Mouse (Mus musculus) T-helper 1 cell (primary cell): ENCODE data around the gene Stx2.

Experiments used
- in situ Hi-C: fragments of 300-600 bp; cut with MboI, MseI; formaldehyde crosslinking; loops from one replicate; pipeline ENCODE4 v1.15.1; 2025; ENCODE audit warnings: high pct_unique_total_duplicates

The Stx2 gene

DNA sequence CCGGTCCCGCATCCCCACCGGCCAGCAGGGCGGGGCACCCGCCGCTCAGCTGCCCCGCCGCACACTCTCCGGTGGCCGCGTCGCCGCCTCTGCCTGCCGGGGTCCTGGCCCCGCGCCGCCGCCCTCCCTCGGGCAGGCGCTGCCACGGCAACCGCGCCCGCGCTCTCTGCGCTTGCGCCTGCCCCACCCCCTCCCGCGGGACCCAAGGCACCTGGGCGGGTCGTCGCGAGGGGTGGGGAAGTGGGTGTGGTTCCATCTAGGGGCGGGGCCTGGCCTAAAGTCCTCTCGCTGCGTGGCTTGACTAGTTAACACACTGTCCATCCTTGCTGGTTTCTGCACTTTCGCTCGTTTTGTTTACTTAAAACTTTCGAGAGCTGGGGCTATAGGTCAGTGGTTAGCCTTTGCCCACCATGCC lies at the start of gene Stx2:
Gene Stx2, minus strand, starts transcription at position 163 of the 415 bp plus-strand sequence.
- in situ Hi-C loops = loop anchor here (10.0 kb wide), 1 partner anchor 1394 kb away; no protein-coding TSS in a partner anchor

GRCm38 (mm10) chr5:129054675-129055284 lies 46.4 kb upstream of the Stx2 start:
- in situ Hi-C loops = loop anchor here (25.0 kb wide), 1 partner anchor 808 kb away; no protein-coding TSS in a partner anchor

- in situ Hi-C loops = loop anchor here (25.0 kb wide), 1 partner anchor 810 kb away; no protein-coding TSS in a partner anchor
These were observed 44.4 kb upstream of the Stx2 start for GRCm38 (mm10) chr5:129052636-129053355.

DNA sequence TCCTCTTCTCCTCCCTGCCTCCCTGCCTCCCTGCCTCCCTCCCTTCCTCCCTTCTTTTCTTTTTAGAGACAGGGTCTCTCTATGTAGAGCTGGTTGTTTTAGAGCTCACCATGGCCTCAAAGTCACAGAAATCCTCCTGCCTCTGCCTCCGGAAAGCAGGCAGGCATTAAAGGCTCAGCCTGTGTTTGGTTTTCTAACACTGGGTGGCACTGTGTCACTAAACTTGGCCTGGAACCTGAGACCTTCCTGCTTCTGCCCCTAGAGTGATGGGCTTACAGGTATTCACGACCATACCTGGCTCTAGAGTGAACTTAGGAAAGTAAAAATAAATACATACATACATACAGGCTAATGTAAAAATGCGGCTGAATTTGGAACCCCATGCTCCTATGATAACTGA lies 43.5 kb upstream of the Stx2 start:
- in situ Hi-C loops = loop anchor here (25.0 kb wide), 1 partner anchor 810 kb away; no protein-coding TSS in a partner anchor

- in situ Hi-C loops = no loop called here
These were observed 41.0 kb upstream of the Stx2 start for GRCm38 (mm10) chr5:129049372-129049771.

DNA sequence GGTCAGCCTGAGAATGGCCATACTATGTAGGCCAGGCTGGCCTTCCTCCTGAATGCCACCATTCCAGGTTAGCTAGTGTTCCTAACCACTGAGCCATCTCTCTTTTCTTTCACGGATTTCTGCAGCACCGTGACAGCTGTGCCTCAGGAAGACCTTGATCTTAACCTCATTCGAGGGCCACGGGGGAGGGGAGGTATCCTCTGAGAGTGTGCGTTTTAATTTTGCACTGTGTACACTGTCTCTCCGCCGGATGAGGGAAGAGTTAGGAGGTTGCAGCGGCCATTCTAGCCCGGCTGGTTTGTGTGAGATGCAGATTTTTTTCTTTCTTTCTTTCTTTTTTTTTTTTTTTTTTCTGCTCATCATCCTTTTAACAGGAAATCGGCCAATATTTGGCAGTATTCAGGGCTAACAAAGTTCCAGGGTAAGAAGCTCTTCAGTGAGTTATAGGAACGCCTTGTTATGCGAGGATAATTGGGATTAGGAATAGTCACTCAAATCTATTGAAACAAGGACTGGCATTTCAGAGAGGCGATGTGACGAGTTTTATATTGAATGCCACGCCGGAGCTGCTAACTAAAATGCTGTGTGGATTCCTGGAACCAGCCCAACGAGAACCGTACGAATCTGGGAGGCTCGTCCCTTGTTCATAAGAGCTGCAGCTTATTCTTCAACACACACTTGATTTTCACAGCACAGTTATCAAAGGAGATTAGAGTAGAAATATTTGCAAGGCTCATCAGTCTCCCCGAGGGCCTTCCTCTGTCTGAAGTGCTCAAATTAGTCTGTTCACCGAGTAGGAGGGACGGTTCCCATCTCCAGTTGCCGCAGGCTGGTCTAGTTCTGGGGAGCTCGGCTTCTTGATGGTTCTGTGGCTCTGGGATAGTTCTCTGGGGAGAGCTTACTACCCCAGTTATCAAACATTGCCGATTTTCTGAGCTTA lies 37.5 kb upstream of the Stx2 start:
- in situ Hi-C loops = no loop called here

DNA sequence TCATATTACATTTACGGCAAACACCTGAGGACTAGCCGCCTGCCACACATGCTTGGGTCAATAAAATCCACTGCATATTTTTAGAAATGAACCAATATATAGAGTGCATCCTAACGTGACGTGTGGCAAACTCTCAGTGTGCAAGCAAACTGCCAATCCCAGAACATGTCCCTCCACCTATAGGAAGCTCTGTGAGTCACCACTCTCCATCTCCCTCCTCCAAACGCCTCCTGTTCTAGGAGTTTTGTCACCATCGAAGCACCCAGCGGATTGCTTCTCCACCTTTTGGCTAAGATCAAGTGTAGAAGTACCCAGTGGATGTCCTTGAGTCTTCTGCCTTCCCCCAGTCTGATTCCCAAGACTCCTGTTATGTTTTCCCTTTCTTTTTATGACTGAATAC lies 29.4 kb upstream of the Stx2 start:
- in situ Hi-C loops = no loop called here

DNA sequence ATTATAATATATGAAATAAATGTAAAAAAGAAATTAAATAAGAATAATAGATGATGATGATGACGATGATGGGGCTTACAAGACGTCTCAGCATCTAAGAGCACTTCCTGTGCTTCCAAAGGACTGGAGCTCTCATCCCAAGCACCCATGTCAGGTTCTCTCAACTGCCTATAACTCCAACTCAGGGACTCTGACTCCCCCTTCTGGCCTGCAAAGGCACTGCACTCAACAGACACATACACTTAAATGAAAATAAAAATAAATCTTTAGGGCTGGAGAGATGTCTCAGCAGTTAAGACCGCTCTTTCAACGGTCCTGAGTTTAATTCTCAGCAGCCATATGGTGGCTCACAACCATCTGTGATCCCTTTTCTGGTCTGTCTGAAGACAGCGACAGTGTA lies 28.3 kb upstream of the Stx2 start:
- in situ Hi-C loops = no loop called here

GRCm38 (mm10) chr5:129029131-129029723 lies 20.9 kb upstream of the Stx2 start:
- in situ Hi-C loops = loop anchor here (10.0 kb wide), 2 partner anchors 556 to 756 kb away; partner anchors contain the start of genes Mmp17 and Psph

- in situ Hi-C loops = loop anchor here (10.0 kb wide), 2 partner anchors 558 to 758 kb away; partner anchors contain the start of genes Mmp17 and Psph
These were observed 18.3 kb upstream of the Stx2 start for GRCm38 (mm10) chr5:129026637-129027036.

DNA sequence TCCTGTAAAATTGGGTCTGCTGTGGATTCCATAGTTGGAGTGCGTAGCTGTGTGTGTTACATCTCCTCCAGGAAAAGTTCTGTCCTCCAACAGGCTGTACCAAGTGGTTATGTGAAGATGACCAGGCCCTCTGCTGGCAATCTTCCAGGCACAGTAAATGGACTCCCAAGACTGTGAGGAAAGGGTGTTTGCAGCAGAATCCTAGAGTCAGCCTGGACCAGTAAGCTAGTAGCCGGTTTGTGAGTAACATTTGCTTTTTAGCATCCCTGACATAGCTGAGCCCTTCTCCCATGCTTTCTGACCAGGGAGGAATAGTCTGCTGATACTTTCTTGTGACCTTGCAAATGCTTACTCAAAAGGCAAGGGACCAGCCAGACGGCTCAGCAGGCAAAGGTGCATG lies 17.8 kb upstream of the Stx2 start:
- in situ Hi-C loops = loop anchor here (10.0 kb wide), 2 partner anchors 559 to 759 kb away; partner anchors contain the start of genes Mmp17 and Psph

- in situ Hi-C loops = loop anchor here (10.0 kb wide), 2 partner anchors 559 to 759 kb away; partner anchors contain the start of genes Mmp17 and Psph
These were observed 17.4 kb upstream of the Stx2 start for GRCm38 (mm10) chr5:129025725-129026124.

DNA sequence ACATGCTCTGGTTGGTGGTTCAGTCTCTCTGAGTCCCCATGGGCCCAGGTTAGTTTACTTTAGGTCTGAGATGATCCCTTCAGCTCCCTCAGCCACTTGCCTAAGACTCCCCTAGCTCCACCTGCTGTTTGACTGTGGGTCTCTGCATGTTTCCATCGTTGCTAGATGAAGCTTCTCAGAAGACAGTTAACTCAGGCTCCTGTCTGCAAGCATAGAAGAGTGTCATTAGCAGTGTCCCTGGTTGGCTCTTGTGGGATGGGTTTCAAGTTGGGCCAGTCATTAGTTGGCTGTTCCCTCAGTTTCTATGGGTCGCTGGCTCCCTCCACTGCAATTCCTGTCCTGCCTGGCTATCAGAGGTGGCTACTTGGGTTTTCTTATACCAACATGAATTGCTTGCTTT lies 16.7 kb upstream of the Stx2 start:
- in situ Hi-C loops = loop anchor here (10.0 kb wide), 2 partner anchors 560 to 760 kb away; partner anchors contain the start of genes Mmp17 and Psph

DNA sequence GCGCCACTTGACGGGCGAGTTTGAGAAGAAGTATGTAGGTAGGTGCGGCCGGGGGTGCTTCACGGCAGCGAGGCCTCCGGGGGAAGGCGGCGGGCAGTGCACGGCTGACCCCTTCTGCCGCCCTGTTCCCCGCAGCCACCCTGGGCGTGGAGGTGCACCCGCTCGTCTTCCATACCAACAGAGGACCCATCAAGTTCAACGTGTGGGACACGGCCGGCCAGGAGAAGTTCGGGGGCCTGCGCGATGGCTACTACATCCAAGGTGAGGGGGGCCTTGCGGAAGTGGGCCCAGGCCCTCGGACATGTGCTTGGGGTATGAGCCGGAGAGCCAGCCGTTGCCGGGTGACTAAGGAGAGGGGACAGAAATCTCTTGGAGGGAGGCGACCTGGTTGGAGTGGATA lies 12.4 kb upstream of the Stx2 start:
- in situ Hi-C loops = loop anchor here (10.0 kb wide), 2 partner anchors 564 to 764 kb away; partner anchors contain the start of genes Mmp17 and Psph

DNA sequence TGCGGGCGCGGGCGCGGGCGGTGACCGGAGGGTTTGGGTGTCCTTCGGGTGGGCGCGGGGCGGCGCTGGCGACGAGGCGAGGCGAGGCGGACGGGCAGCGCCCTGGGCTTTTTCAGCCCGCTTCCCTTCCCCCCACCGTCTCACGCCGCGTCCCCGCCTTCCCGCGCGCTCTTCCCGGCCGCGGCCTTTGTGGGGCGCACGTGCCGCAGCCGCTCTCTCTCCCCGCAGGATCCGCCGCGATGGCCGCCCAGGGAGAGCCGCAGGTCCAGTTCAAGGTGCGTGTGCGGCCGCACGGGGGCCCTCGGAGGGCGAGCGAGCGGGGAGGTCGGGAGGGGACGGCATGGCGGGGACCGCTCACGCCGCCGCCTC lies 11.9 kb upstream of the Stx2 start:
- in situ Hi-C loops = loop anchor here (10.0 kb wide), 2 partner anchors 565 to 765 kb away; partner anchors contain the start of genes Mmp17 and Psph

DNA sequence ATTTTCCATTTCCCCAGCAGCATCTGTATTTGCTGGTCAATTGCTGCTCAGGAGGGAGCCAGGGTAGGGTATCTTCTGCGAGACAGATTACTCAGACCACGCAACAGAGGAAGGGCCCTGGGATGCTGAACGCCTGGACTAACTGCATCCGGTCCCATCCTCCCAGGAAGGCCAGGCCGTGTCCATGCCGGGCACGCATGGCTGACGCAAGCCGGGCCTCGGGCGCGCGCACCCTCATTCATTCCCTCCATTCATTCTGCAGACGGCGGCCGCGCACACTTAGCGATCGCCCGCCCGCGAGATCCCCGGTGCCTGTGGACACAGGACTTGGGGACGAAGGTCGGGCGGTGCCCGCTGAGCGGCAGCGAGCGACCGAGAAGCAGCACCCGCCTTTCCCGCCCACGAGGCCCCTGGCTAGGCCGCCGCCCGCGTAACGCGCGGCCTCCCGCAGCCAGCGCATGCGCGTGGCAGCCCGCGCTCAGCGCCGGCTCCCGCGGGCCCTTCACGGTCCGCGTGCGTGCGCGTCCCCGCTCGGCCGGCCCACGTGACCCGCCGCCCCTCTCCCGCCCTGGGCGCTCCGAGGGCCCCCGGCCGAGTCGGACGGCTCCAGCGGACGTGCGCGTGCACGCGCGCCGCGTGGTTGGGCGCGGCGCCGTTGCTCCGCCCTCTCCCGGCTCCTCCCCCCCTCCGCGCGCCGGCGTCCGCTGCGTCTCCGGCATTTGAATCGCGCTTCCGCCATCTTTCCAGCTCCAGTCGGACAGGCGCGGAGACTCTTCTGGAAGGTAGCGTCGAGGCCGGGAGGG lies 11.3 kb upstream of the Stx2 start, which contains the start of gene Ran:
Gene Ran, plus strand, starts transcription at position 573 of the 803 bp plus-strand sequence.
- in situ Hi-C loops = loop anchor here (10.0 kb wide), 2 partner anchors 565 to 765 kb away; partner anchors contain the start of genes Mmp17 and Psph

- in situ Hi-C loops = no loop called here
These were observed 10.6 kb upstream of the Stx2 start for GRCm38 (mm10) chr5:129018782-129019489.

DNA sequence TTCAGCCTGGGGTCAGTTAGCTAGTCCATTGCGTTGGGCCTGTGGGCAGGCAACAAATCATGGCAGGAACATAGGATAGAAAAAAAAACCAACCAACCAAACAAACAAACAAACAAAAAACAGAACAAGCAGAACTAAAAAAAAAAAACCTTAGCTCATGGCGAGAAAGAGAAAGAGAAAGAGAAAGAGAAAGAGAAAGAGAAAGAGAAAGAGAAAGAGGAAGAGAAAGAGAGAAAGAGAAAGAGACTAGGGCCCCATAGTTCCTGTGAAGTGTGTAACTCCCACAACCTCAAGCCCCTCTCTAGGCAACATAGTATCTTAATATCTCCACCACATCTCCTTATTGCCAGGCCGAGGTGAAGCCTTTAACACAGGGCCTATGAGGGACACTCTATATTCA lies 8.0 kb upstream of the Stx2 start:
- in situ Hi-C loops = no loop called here

- in situ Hi-C loops = no loop called here
These were observed 7.2 kb upstream of the Stx2 start for GRCm38 (mm10) chr5:129015540-129015939.
